10 mouse cellular contexts compared by ENCODE assay signal in the genomic region with DNA sequence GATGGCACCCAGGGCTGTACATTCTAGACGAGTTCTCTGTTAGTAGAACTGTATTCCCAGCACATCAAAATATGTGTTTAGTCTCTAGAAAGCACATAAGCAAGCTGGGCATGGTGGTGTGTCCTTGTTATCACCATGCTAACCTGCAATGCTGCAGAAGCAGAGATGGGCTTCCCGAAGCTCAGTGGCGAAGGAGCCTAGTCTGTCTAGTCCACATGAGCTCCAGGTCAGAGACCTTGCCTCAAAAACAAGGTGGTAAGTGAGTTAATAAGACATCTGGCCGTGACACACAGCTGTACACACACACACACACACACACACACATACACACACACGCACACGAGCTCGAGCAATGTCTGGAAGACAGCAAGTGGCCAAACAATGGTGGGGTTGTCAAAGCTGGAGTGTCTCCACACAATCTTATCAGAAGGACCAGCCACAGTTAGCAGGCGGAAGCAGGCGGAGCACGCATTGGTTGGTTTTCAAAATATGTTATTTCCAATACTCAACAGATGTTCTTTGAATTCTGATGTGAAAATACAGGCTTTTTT.
A peak's percentile ranks its signal among the peaks of the same experiment; 100 is the strongest.
DNase-seq lines count a peak whose midpoint lies in the region; ATAC-seq and TF ChIP-seq lines count a peak whose summit lies in the region.
"Had no signal": no experiment of that assay in that cellular context is flagged by ENCODE, and none has a peak within 500 bp of the region (broad histone marks: within the 10 kb centered on the region; RNA-seq: fewer than 3 reads in every experiment).

No protein-coding gene starts in this region.

- no peak for DNase-seq in forebrain, embryonic 14.5 days (ENCODE audit: low spot score)
- DNase-seq in liver, embryonic 13.5 days = peak; percentile 44
- DNase-seq in left cerebral cortex, postnatal 25 days (ENCODE audit: low spot score in 2 of 2) = no peak
- DNase-seq in kidney, postnatal 25 days = no peak
- DNase-seq: embryo, embryonic 11 days had no signal

- 79% methylated on average over 10 of the region's 10 CpGs for WGBS in forebrain, embryonic 14.5 days
- 87% methylated on average over 10 of the region's 10 CpGs for WGBS in forebrain, embryonic 12.5 days
- 27% methylated on average over 10 of the region's 10 CpGs for WGBS in heart, embryonic 13.5 days
- WGBS in liver, embryonic 13.5 days (ENCODE audit: insufficient replicate concordance) = 15% methylated on average over 10 of the region's 10 CpGs
- 87% methylated on average over 10 of the region's 10 CpGs for WGBS in midbrain, embryonic 13.5 days

- peaks cover 19% of the 10 kb centered on the region for H3K4me1 ChIP-seq in forebrain, embryonic 14.5 days (ENCODE audit: control insufficient read depth, insufficient read depth, low read length)
- H3K4me1 ChIP-seq in forebrain, embryonic 12.5 days = peaks cover 23% of the 10 kb centered on the region
- H3K4me1 ChIP-seq in heart, embryonic 13.5 days = peaks cover 48% of the 10 kb centered on the region
- peaks cover 38% of the 10 kb centered on the region for H3K4me1 ChIP-seq in liver, embryonic 13.5 days (replicated peaks)
- peaks cover 18% of the 10 kb centered on the region for H3K4me1 ChIP-seq in midbrain, embryonic 13.5 days (replicated peaks)

- intact Hi-C loops in left cerebral cortex, postnatal 25 days (cut with DNase I) = loop anchor here (1.0 to 10.0 kb wide), 5 partner anchors 19 to 301 kb away; no protein-coding TSS in a partner anchor

- no peak overlapping the region for H3ac ChIP-seq in C2C12 (ENCODE audit: control insufficient read depth, insufficient read length, low read depth)

- no peaks in the 10 kb centered on the region for H3K79me3 ChIP-seq in C2C12 (ENCODE audit: low read depth)

- H3K36me3 ChIP-seq in forebrain, embryonic 14.5 days (ENCODE audit: control insufficient read depth, insufficient read depth, low read length) = no peaks in the 10 kb centered on the region
- H3K36me3 ChIP-seq in forebrain, embryonic 12.5 days (replicated peaks) = no peaks in the 10 kb centered on the region
- H3K36me3 ChIP-seq in C2C12 (ENCODE audit: control insufficient read depth, insufficient read depth) = no peaks in the 10 kb centered on the region
- H3K36me3 ChIP-seq in heart, embryonic 13.5 days = no peaks in the 10 kb centered on the region
- no peaks in the 10 kb centered on the region for H3K36me3 ChIP-seq in liver, embryonic 13.5 days
- H3K36me3 ChIP-seq in midbrain, embryonic 13.5 days = no peaks in the 10 kb centered on the region

- no peak overlapping the region for H3K9ac ChIP-seq in forebrain, embryonic 14.5 days (ENCODE audit: low read length)
- no peak overlapping the region for H3K9ac ChIP-seq in forebrain, embryonic 12.5 days
- no peak overlapping the region for H3K9ac ChIP-seq in heart, embryonic 13.5 days
- H3K9ac ChIP-seq in liver, embryonic 13.5 days = no peak overlapping the region
- H3K9ac ChIP-seq in midbrain, embryonic 13.5 days (replicated peaks) = no peak overlapping the region
- H3K9ac ChIP-seq: hindbrain, embryonic 14.5 days had no signal

- ATAC-seq in forebrain, embryonic 14.5 days = no peak
- ATAC-seq in forebrain, embryonic 12.5 days (ENCODE audit: low FRiP score) = no peak
- ATAC-seq in heart, embryonic 13.5 days (ENCODE audit: extremely low read depth, insufficient number of reproducible peaks, low FRiP score, low TSS enrichment) = peak; percentile 62; the same call in 1 of the 2 replicates
- peak; percentile 78 for ATAC-seq in liver, embryonic 13.5 days (ENCODE audit: low read depth)
- no peak for ATAC-seq in midbrain, embryonic 13.5 days

- H3K4me3 ChIP-seq in forebrain, embryonic 14.5 days (ENCODE audit: low read depth, low read length) = no peak overlapping the region
- no peak overlapping the region for H3K4me3 ChIP-seq in forebrain, embryonic 12.5 days (replicated peaks)
- H3K4me3 ChIP-seq in C2C12 (ENCODE audit: insufficient read depth, poor library complexity, severe bottlenecking) = no peak overlapping the region
- no peak overlapping the region for H3K4me3 ChIP-seq in heart, embryonic 13.5 days
- no peak overlapping the region for H3K4me3 ChIP-seq in liver, embryonic 13.5 days (replicated peaks)
- no peak overlapping the region for H3K4me3 ChIP-seq in midbrain, embryonic 13.5 days (replicated peaks)

- no peaks in the 10 kb centered on the region for H3K79me2 ChIP-seq in C2C12 (ENCODE audit: control insufficient read depth, insufficient read depth)

- H3K4me2 ChIP-seq in forebrain, embryonic 14.5 days (ENCODE audit: low read length) = no peak overlapping the region
- no peak overlapping the region for H3K4me2 ChIP-seq in forebrain, embryonic 12.5 days
- 0 out of 2 replicates have a peak overlapping the region, but pooled peaks have one; percentile 5 for H3K4me2 ChIP-seq in heart, embryonic 13.5 days
- no peak overlapping the region for H3K4me2 ChIP-seq in liver, embryonic 13.5 days
- H3K4me2 ChIP-seq in midbrain, embryonic 13.5 days (replicated peaks) = no peak overlapping the region
- H3K4me2 ChIP-seq: hindbrain, embryonic 14.5 days had no signal

- no peak for TF ChIP-seq CTCF in C2C12 (IDR thresholded peaks at IDR 0.05; ENCODE audit: control insufficient read depth, insufficient read depth, insufficient read length)

- H3K27me3 ChIP-seq in forebrain, embryonic 14.5 days (replicated peaks; ENCODE audit: control insufficient read depth, insufficient read depth, low read length) = no peaks in the 10 kb centered on the region
- no peaks in the 10 kb centered on the region for H3K27me3 ChIP-seq in forebrain, embryonic 12.5 days
- H3K27me3 ChIP-seq in C2C12 (ENCODE audit: control insufficient read depth, insufficient read depth, insufficient read length) = no peaks in the 10 kb centered on the region
- H3K27me3 ChIP-seq in heart, embryonic 13.5 days (replicated peaks) = no peaks in the 10 kb centered on the region
- no peaks in the 10 kb centered on the region for H3K27me3 ChIP-seq in liver, embryonic 13.5 days
- H3K27me3 ChIP-seq in midbrain, embryonic 13.5 days = no peaks in the 10 kb centered on the region

- H3K27ac ChIP-seq in forebrain, embryonic 14.5 days (ENCODE audit: low read depth, low read length) = peak overlapping the region; percentile 55; the same call in 1 of the 2 replicates
- no peak overlapping the region for H3K27ac ChIP-seq in forebrain, embryonic 12.5 days
- H3K27ac ChIP-seq in heart, embryonic 13.5 days (replicated peaks) = peak overlapping the region; percentile 37
- H3K27ac ChIP-seq in liver, embryonic 13.5 days = peak overlapping the region; percentile 64
- no peak overlapping the region for H3K27ac ChIP-seq in midbrain, embryonic 13.5 days
- H3K27ac ChIP-seq: hindbrain, embryonic 14.5 days had no signal

- no peaks in the 10 kb centered on the region for H3K9me3 ChIP-seq in forebrain, embryonic 14.5 days (replicated peaks; ENCODE audit: control insufficient read depth, low read length)
- H3K9me3 ChIP-seq in forebrain, embryonic 12.5 days = no peaks in the 10 kb centered on the region
- H3K9me3 ChIP-seq in heart, embryonic 13.5 days = no peaks in the 10 kb centered on the region
- H3K9me3 ChIP-seq in liver, embryonic 13.5 days (replicated peaks) = no peaks in the 10 kb centered on the region
- no peaks in the 10 kb centered on the region for H3K9me3 ChIP-seq in midbrain, embryonic 13.5 days

TF ChIP-seq in C2C12, 6 proteins besides CTCF, POLR2A, EP300 and RAD21:
- peak; percentile 67 for TF ChIP-seq MYOD1 (IDR thresholded peaks at IDR 0.05; ENCODE audit: control insufficient read depth, insufficient read length, low read depth)
- TF ChIP-seq USF1 (IDR thresholded peaks at IDR 0.05; ENCODE audit: low read depth) = no peak

Comparison
In these comparisons a context has a peak if more than half of its experiments do, and no peak if none do; other contexts are left out.
1. H3K27ac ChIP-seq: peak in forebrain, embryonic 14.5 days (single experiment), heart, embryonic 13.5 days (single experiment) and liver, embryonic 13.5 days (single experiment); none in forebrain, embryonic 12.5 days (single experiment) and midbrain, embryonic 13.5 days (single experiment).
2. ATAC-seq: peak in heart, embryonic 13.5 days (single experiment) and liver, embryonic 13.5 days (single experiment); none in forebrain, embryonic 14.5 days (single experiment), forebrain, embryonic 12.5 days (single experiment) and midbrain, embryonic 13.5 days (single experiment).